12 mouse cellular contexts compared by ENCODE assay signal in genomic region chr5:121111106-121111915, GRCm38 (mm10).
DNase-seq lines count a peak whose midpoint lies in the region; ATAC-seq and TF ChIP-seq lines count a peak whose summit lies in the region.
"Had no signal": no experiment of that assay in that cellular context is flagged by ENCODE, and none has a peak within 500 bp of the region (broad histone marks: within the 10 kb centered on the region; RNA-seq: fewer than 3 reads in every experiment).

No protein-coding gene starts in this region.

- peaks cover 30% of the 10 kb centered on the region for H3K4me1 ChIP-seq in forebrain, embryonic 12.5 days
- peaks cover 17% of the 10 kb centered on the region for H3K4me1 ChIP-seq in forebrain, embryonic 10.5 days
- H3K4me1 ChIP-seq in thymus, adult 2 months (replicated peaks; ENCODE audit: control insufficient read depth, insufficient read depth, low read length), result peaks cover 47% of the 10 kb centered on the region
- peaks cover 3% of the 10 kb centered on the region; the same call in 1 of the 2 replicates for H3K4me1 ChIP-seq in small intestine, adult 2 months (ENCODE audit: control insufficient read depth, insufficient read depth, insufficient read length, low read length)

- peak overlapping the region; percentile 8; the same call in 1 of the 2 replicates for H3K27ac ChIP-seq in forebrain, embryonic 12.5 days
- H3K27ac ChIP-seq in forebrain, embryonic 10.5 days, result no peak overlapping the region
- peak overlapping the region; percentile 76; the same call in 1 of the 2 replicates for H3K27ac ChIP-seq in thymus, adult 2 months (ENCODE audit: control insufficient read depth, insufficient read depth, low read length)
- peak overlapping the region; percentile 70; the same call in 1 of the 2 replicates for H3K27ac ChIP-seq in small intestine, adult 2 months (ENCODE audit: insufficient read depth, low read depth, low read length)

- H3K4me2 ChIP-seq in forebrain, embryonic 12.5 days, result no peak overlapping the region

- TF ChIP-seq CTCF in thymus, adult 2 months (IDR thresholded peaks at IDR 0.05; ENCODE audit: borderline replicate concordance, control insufficient read depth, extremely low read depth, insufficient read depth, low read length, poor library complexity), result no peak
- TF ChIP-seq CTCF in small intestine, adult 2 months (IDR thresholded peaks at IDR 0.05; ENCODE audit: extremely low read depth, insufficient read length, insufficient replicate concordance, low read depth, low read length), result no peak

- no peaks in the 10 kb centered on the region for H3K36me3 ChIP-seq in forebrain, embryonic 12.5 days (replicated peaks)
- no peaks in the 10 kb centered on the region for H3K36me3 ChIP-seq in forebrain, embryonic 10.5 days (replicated peaks)
- H3K36me3 ChIP-seq in thymus, adult 2 months (ENCODE audit: control insufficient read depth, insufficient read depth, low read length), result no peaks in the 10 kb centered on the region
- H3K36me3 ChIP-seq in small intestine, adult 2 months (ENCODE audit: control insufficient read depth, insufficient read depth, low read length), result no peaks in the 10 kb centered on the region

- H3K27me3 ChIP-seq in forebrain, embryonic 12.5 days, result no peaks in the 10 kb centered on the region
- no peaks in the 10 kb centered on the region for H3K27me3 ChIP-seq in forebrain, embryonic 10.5 days (ENCODE audit: poor library complexity, severe bottlenecking)
- no peaks in the 10 kb centered on the region for H3K27me3 ChIP-seq in thymus, adult 2 months (ENCODE audit: control insufficient read depth, insufficient read depth, low read length)
- no peaks in the 10 kb centered on the region for H3K27me3 ChIP-seq in small intestine, adult 2 months (ENCODE audit: control insufficient read depth, insufficient read depth, low read length)

- no peak overlapping the region for H3K4me3 ChIP-seq in forebrain, embryonic 12.5 days (replicated peaks)
- H3K4me3 ChIP-seq in forebrain, embryonic 10.5 days, result no peak overlapping the region
- no peak overlapping the region for H3K4me3 ChIP-seq in thymus, adult 2 months (ENCODE audit: control insufficient read depth, insufficient read depth, low read length)
- no peak overlapping the region for H3K4me3 ChIP-seq in small intestine, adult 2 months (ENCODE audit: low read depth, low read length)

- DNase-seq in forebrain, embryonic 10.5 days (ENCODE audit: extremely low spot score, low spot score), result no peak
- peak; percentile 19 for DNase-seq in thymus, adult 2 months
- DNase-seq in thymus, postnatal 4 days, result no peak
- DNase-seq in layer of hippocampus, postnatal 36 days, result peak; percentile 54 to 66
- no peak for DNase-seq in kidney, adult 8-10 months
- no peak for DNase-seq in cerebellum, postnatal 4 days (ENCODE audit: low spot score in 2 of 2)
- DNase-seq: embryo, embryonic 11 days; gastrocnemius, postnatal 14 days; heart, postnatal 4 days; kidney, postnatal 14 days had no signal

- no peak for ATAC-seq in forebrain, embryonic 12.5 days (ENCODE audit: low FRiP score)

- no peak for TF ChIP-seq POLR2A in thymus, adult 2 months (IDR thresholded peaks at IDR 0.05; ENCODE audit: control insufficient read depth, extremely low read depth, insufficient read depth, low read length, poor library complexity)
- no peak for TF ChIP-seq POLR2A in small intestine, adult 2 months (IDR thresholded peaks at IDR 0.05; ENCODE audit: low read depth, low read length)

- H3K9me3 ChIP-seq in forebrain, embryonic 12.5 days, result no peaks in the 10 kb centered on the region
- H3K9me3 ChIP-seq in forebrain, embryonic 10.5 days, result no peaks in the 10 kb centered on the region

- no peak overlapping the region for H3K9ac ChIP-seq in forebrain, embryonic 12.5 days

- WGBS in forebrain, embryonic 12.5 days, result 91% methylated on average over 18 of the region's 18 CpGs
- 93% methylated on average over 18 of the region's 18 CpGs for WGBS in forebrain, embryonic 10.5 days
- WGBS in thymus, adult 2 months, result 38% methylated on average over 18 of the region's 18 CpGs
- 88% methylated on average over 18 of the region's 18 CpGs for WGBS in small intestine, adult 2 months

Comparison
In these comparisons a context has a peak if more than half of its experiments do, and no peak if none do; other contexts are left out.
1. DNase-seq: peak in thymus, adult 2 months (single experiment) and layer of hippocampus, postnatal 36 days (2 of 2); none in forebrain, embryonic 10.5 days (single experiment), thymus, postnatal 4 days (single experiment), kidney, adult 8-10 months (0 of 2) and cerebellum, postnatal 4 days (0 of 2).